Comparison of ENCODE assay signal across 8 mouse cellular contexts in genomic region chr12:76095117-76096035, GRCm38 (mm10).
DNase-seq lines count a peak whose midpoint lies in the region; ATAC-seq and TF ChIP-seq lines count a peak whose summit lies in the region.

No protein-coding gene starts in this region.

- H3K4me2 ChIP-seq in midbrain, embryonic 11.5 days: no peak overlapping the region
- H3K4me2 ChIP-seq in lung, embryonic 14.5 days: no peak overlapping the region; the same call in 1 of the 2 replicates
- H3K4me2 ChIP-seq in midbrain, postnatal 0 days (ENCODE audit: low read depth, low read length, poor library complexity, severe bottlenecking): no peak overlapping the region
- H3K4me2 ChIP-seq in midbrain, embryonic 14.5 days (ENCODE audit: low read length): no peak overlapping the region

- H3K4me3 ChIP-seq in midbrain, embryonic 11.5 days (ENCODE audit: low read depth, low read length): no peak overlapping the region
- H3K4me3 ChIP-seq in midbrain, embryonic 10.5 days: no peak overlapping the region
- H3K4me3 ChIP-seq in lung, embryonic 14.5 days (ENCODE audit: low read depth, low read length): no peak overlapping the region
- H3K4me3 ChIP-seq in midbrain, postnatal 0 days (ENCODE audit: low read depth, low read length): no peak overlapping the region
- H3K4me3 ChIP-seq in midbrain, embryonic 14.5 days (replicated peaks; ENCODE audit: low read depth, low read length): no peak overlapping the region

- H3K27me3 ChIP-seq in midbrain, embryonic 11.5 days (ENCODE audit: control insufficient read depth, insufficient read depth, low read length): no peaks in the 10 kb centered on the region
- no peaks in the 10 kb centered on the region for H3K27me3 ChIP-seq in midbrain, embryonic 10.5 days (ENCODE audit: low read depth, poor library complexity, severe bottlenecking)
- H3K27me3 ChIP-seq in lung, embryonic 14.5 days (ENCODE audit: insufficient read depth, low read length): no peaks in the 10 kb centered on the region
- H3K27me3 ChIP-seq in midbrain, postnatal 0 days (ENCODE audit: insufficient read depth, low read length): no peaks in the 10 kb centered on the region
- H3K27me3 ChIP-seq in midbrain, embryonic 14.5 days (ENCODE audit: control insufficient read depth, insufficient read depth, low read length): no peaks in the 10 kb centered on the region

- no peaks in the 10 kb centered on the region for H3K9me3 ChIP-seq in midbrain, embryonic 11.5 days (ENCODE audit: control insufficient read depth, low read length)
- H3K9me3 ChIP-seq in midbrain, embryonic 10.5 days (replicated peaks): peaks cover 9% of the 10 kb centered on the region; the same call in 1 of the 2 replicates
- no peaks in the 10 kb centered on the region for H3K9me3 ChIP-seq in lung, embryonic 14.5 days (ENCODE audit: low read depth, low read length)
- no peaks in the 10 kb centered on the region for H3K9me3 ChIP-seq in midbrain, postnatal 0 days (ENCODE audit: low read length)
- H3K9me3 ChIP-seq in midbrain, embryonic 14.5 days (ENCODE audit: control insufficient read depth, low read length): no peaks in the 10 kb centered on the region; the same call in 1 of the 2 replicates

- DNase-seq in cerebellum, adult 9-11 months: peak; percentile 49
- no peak for DNase-seq in cerebellum, adult 11 months
- peak; percentile 80 for DNase-seq in midbrain, embryonic 11.5 days (ENCODE audit: low spot score, missing footprints)
- no peak for DNase-seq in midbrain, embryonic 10.5 days (ENCODE audit: low spot score)
- peak; percentile 83 for DNase-seq in lung, embryonic 14.5 days
- peak; percentile 67 for DNase-seq in thymus, postnatal 25 days
- DNase-seq in midbrain, postnatal 0 days (ENCODE audit: low spot score): no peak
- no peak for DNase-seq in midbrain, embryonic 14.5 days

- WGBS in midbrain, embryonic 11.5 days: 80% methylated on average over 30 of the region's 30 CpGs
- 75% methylated on average over 30 of the region's 30 CpGs for WGBS in midbrain, embryonic 10.5 days
- WGBS in lung, embryonic 14.5 days: 37% methylated on average over 30 of the region's 30 CpGs
- 78% methylated on average over 30 of the region's 30 CpGs for WGBS in midbrain, postnatal 0 days
- 81% methylated on average over 30 of the region's 30 CpGs for WGBS in midbrain, embryonic 14.5 days

- no peak overlapping the region for H3K27ac ChIP-seq in midbrain, embryonic 11.5 days (ENCODE audit: low read depth, low read length)
- H3K27ac ChIP-seq in midbrain, embryonic 10.5 days (replicated peaks): no peak overlapping the region
- H3K27ac ChIP-seq in lung, embryonic 14.5 days (ENCODE audit: low read depth): peak overlapping the region; percentile 12; the same call in 1 of the 2 replicates
- H3K27ac ChIP-seq in midbrain, postnatal 0 days (ENCODE audit: low read depth, low read length): no peak overlapping the region
- H3K27ac ChIP-seq in midbrain, embryonic 14.5 days (replicated peaks; ENCODE audit: low read depth, low read length): no peak overlapping the region

- no peak for TF ChIP-seq CTCF in lung, embryonic 14.5 days (IDR thresholded peaks at IDR 0.05; ENCODE audit: low read depth)
- TF ChIP-seq CTCF in midbrain, postnatal 0 days (IDR thresholded peaks at IDR 0.05): no peak

- ATAC-seq in midbrain, embryonic 11.5 days (ENCODE audit: low FRiP score): no peak
- peak; percentile 84 for ATAC-seq in lung, embryonic 14.5 days (ENCODE audit: insufficient read depth)
- no peak for ATAC-seq in midbrain, postnatal 0 days (ENCODE audit: low FRiP score)
- ATAC-seq in midbrain, embryonic 14.5 days (ENCODE audit: low FRiP score, low TSS enrichment): no peak

- H3K4me1 ChIP-seq in midbrain, embryonic 11.5 days (ENCODE audit: control insufficient read depth, insufficient read depth, low read length): no peaks in the 10 kb centered on the region
- H3K4me1 ChIP-seq in midbrain, embryonic 10.5 days: no peaks in the 10 kb centered on the region
- H3K4me1 ChIP-seq in lung, embryonic 14.5 days (ENCODE audit: insufficient read depth): 0 out of 2 replicates have a peak, but pooled peaks cover 2% of the 10 kb centered on the region
- no peaks in the 10 kb centered on the region for H3K4me1 ChIP-seq in midbrain, postnatal 0 days (ENCODE audit: insufficient read depth, low read length)
- H3K4me1 ChIP-seq in midbrain, embryonic 14.5 days (ENCODE audit: control insufficient read depth, insufficient read depth, low read length): no peaks in the 10 kb centered on the region

- H3K9ac ChIP-seq in midbrain, embryonic 11.5 days (ENCODE audit: low read length): no peak overlapping the region
- no peak overlapping the region for H3K9ac ChIP-seq in lung, embryonic 14.5 days
- no peak overlapping the region for H3K9ac ChIP-seq in midbrain, postnatal 0 days (replicated peaks; ENCODE audit: low read length, poor library complexity, severe bottlenecking)
- no peak overlapping the region for H3K9ac ChIP-seq in midbrain, embryonic 14.5 days (replicated peaks; ENCODE audit: low read length)

- H3K36me3 ChIP-seq in midbrain, embryonic 11.5 days (ENCODE audit: control insufficient read depth, insufficient read depth, low read length): peaks cover 29% of the 10 kb centered on the region
- H3K36me3 ChIP-seq in midbrain, embryonic 10.5 days: peaks cover 99% of the 10 kb centered on the region
- peaks cover 55% of the 10 kb centered on the region for H3K36me3 ChIP-seq in lung, embryonic 14.5 days (ENCODE audit: insufficient read depth)
- peaks cover 73% of the 10 kb centered on the region for H3K36me3 ChIP-seq in midbrain, postnatal 0 days (ENCODE audit: insufficient read depth, low read length)
- peaks cover 83% of the 10 kb centered on the region for H3K36me3 ChIP-seq in midbrain, embryonic 14.5 days (ENCODE audit: control insufficient read depth, insufficient read depth, low read length)

Comparison
In these comparisons a context has a peak if more than half of its experiments do, and no peak if none do; other contexts are left out.
1. DNase-seq: peak in cerebellum, adult 9-11 months (single experiment), midbrain, embryonic 11.5 days (single experiment), lung, embryonic 14.5 days (single experiment) and thymus, postnatal 25 days (single experiment); none in cerebellum, adult 11 months (single experiment), midbrain, embryonic 10.5 days (single experiment), midbrain, postnatal 0 days (single experiment) and midbrain, embryonic 14.5 days (single experiment).